Mouse (Mus musculus): ENCODE measurements around the gene Kctd20. TPM values are rescaled to one million over a fixed set of nuclear protein-coding genes. Genes with fewer than 3 reads are reported as not detected.

The Kctd20 gene
- 66.6 and 70.1 TPM in 2 replicates for polyA plus RNA-seq (2012; rRNA removed)
- polyA plus RNA-seq (2014; fragmentation: Nextera tagmentation; extraction: Ambion mirVana), result 82.9 and 96.3 TPM in 2 replicates

GRCm38 (mm10) chr17:28951831-28952799 is at the start of gene Kctd20:
Kctd20 (plus strand) TSS chr17:28951950.
- Histone ChIP-seq H3K4me2 (replicated peaks; ENCODE audit: low read depth, low read length, severe bottlenecking) (peak within 1 kb of the TSS; percentile 84), H3K9ac (ENCODE audit: low read depth, low read length, severe bottlenecking) (peak within 1 kb of the TSS; percentile 91), H3K4me1 (ENCODE audit: control insufficient read depth, insufficient read depth, low read length) (peaks cover 15% of the 10 kb centered on the region), H3K27ac (replicated peaks; ENCODE audit: low read depth, low read length) (peak within 1 kb of the TSS; percentile 94), H3K9me3 (ENCODE audit: control insufficient read depth, low read length) (peaks cover 5% of the 10 kb centered on the region; the same call in 1 of the 2 replicates), H3K36me3 (ENCODE audit: control insufficient read depth, insufficient read depth, low read length) (no peaks in the 10 kb centered on the region; the same call in 1 of the 2 replicates), H3K4me3 (replicated peaks; ENCODE audit: low read length) (peak within 1 kb of the TSS; percentile 78), H3K27me3 (ENCODE audit: control insufficient read depth, insufficient read depth, low read length) (no peaks in the 10 kb centered on the region)
- WGBS, result 2% methylated on average over 50 of the region's 80 CpGs
- ATAC-seq (ENCODE audit: low FRiP score, low read depth) (peak; percentile 93), DNase-seq (ENCODE audit: low spot score) (peak; percentile 88)
- peak; percentile 98 for TF ChIP-seq POLR2A (IDR thresholded peaks at IDR 0.05; ENCODE audit: borderline replicate concordance, extremely low read depth, insufficient read depth, insufficient read length)

DNA sequence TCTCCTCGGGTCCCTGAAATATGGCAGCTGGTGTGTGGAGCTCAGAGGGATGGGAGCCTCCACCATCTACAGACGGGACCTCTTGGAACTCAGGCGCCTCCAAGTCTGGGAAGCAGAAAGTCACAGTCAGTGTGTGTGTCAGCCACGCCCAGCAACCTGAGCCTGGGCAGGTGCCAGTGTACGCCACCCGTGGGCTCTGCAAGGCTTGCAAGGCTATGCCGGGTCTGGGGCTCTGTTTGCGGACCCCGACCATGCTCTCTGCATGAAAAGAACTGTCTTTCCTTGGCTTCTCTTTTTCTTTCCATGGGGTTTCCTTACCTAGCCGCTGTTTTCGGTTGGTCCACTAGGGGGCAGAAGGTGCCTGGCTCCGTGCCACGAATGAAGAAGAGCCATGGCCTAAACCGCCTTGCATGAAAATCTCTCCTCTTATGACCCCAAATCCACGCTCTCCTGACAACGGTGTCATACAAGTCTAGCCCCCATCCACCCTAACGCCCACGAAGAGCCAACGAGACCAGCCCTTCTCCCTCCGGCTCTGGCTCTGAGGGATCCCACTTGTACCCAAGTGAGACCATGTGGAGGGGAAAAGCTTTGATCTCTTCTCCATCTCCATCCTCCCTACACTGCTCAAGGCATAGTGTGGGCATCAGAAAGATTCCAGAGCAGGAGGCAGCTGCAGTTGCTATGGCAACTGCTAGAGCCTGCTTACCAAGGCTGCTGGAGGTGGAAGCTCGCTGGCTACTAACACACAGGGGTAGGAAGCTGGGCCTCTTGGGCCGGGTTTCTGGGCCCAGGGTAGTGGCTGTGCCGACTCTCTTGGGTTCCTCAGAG is 47.0 kb upstream of the Kctd20 start:
- no peaks in the 10 kb centered on the region for H3K36me3 ChIP-seq (ENCODE audit: control insufficient read depth, insufficient read depth, low read length)
- no peak overlapping the region for H3K4me2 ChIP-seq (replicated peaks; ENCODE audit: low read depth, low read length, severe bottlenecking)
- no peak overlapping the region for H3K9ac ChIP-seq (ENCODE audit: low read depth, low read length, severe bottlenecking)
- no peak for DNase-seq (ENCODE audit: low spot score)
- TF ChIP-seq POLR2A (IDR thresholded peaks at IDR 0.05; ENCODE audit: borderline replicate concordance, extremely low read depth, insufficient read depth, insufficient read length), result no peak
- WGBS, result 32% methylated on average over 23 of the region's 23 CpGs
- 0 out of 2 replicates have a peak, but pooled peaks have one; percentile 15 for ATAC-seq (ENCODE audit: low FRiP score, low read depth)
- no peaks in the 10 kb centered on the region for H3K27me3 ChIP-seq (ENCODE audit: control insufficient read depth, insufficient read depth, low read length)
- no peak overlapping the region for H3K27ac ChIP-seq (replicated peaks; ENCODE audit: low read depth, low read length)
- no peaks in the 10 kb centered on the region for H3K9me3 ChIP-seq (ENCODE audit: control insufficient read depth, low read length)
- H3K4me1 ChIP-seq (ENCODE audit: control insufficient read depth, insufficient read depth, low read length), result no peaks in the 10 kb centered on the region
- H3K4me3 ChIP-seq (replicated peaks; ENCODE audit: low read length), result no peak overlapping the region

DNA sequence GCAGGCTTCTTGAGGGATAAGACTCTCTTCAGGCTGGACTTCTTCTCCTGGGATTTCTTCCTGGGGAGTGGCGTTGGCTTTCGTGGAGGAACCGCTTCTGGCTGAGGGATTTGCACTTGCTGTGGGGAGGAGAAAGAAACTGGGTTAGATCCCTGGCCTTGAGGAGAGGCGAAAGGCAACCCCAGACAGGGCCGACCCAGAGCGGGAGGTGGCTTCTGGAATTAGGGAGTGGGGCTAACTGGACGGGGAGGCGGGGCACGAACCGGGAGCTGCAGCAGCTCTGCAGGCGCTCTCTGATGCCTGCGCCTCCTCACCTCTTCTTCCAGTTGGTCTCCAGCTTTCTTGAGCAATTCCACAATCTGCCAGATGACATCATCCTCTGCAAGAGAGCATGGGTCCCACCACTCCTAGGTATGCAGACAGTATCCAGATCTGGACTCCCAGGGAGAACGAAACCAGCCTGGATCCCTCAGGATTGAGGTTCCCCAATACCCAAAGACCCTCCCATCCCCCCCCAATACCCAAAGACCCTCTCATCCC is 46.3 kb upstream of the Kctd20 start:
- no peak overlapping the region for H3K4me2 ChIP-seq (replicated peaks; ENCODE audit: low read depth, low read length, severe bottlenecking)
- H3K9ac ChIP-seq (ENCODE audit: low read depth, low read length, severe bottlenecking), result no peak overlapping the region
- H3K9me3 ChIP-seq (ENCODE audit: control insufficient read depth, low read length), result no peaks in the 10 kb centered on the region
- H3K27me3 ChIP-seq (ENCODE audit: control insufficient read depth, insufficient read depth, low read length), result 0 out of 2 replicates have a peak, but pooled peaks cover 6% of the 10 kb centered on the region
- H3K36me3 ChIP-seq (ENCODE audit: control insufficient read depth, insufficient read depth, low read length), result no peaks in the 10 kb centered on the region
- ATAC-seq (ENCODE audit: low FRiP score, low read depth) (no peak), DNase-seq (ENCODE audit: low spot score) (no peak)
- WGBS, result 55% methylated on average over 12 of the region's 13 CpGs
- no peaks in the 10 kb centered on the region for H3K4me1 ChIP-seq (ENCODE audit: control insufficient read depth, insufficient read depth, low read length)
- no peak overlapping the region for H3K27ac ChIP-seq (replicated peaks; ENCODE audit: low read depth, low read length)
- H3K4me3 ChIP-seq (replicated peaks; ENCODE audit: low read length), result no peak overlapping the region
- no peak for TF ChIP-seq POLR2A (IDR thresholded peaks at IDR 0.05; ENCODE audit: borderline replicate concordance, extremely low read depth, insufficient read depth, insufficient read length)

GRCm38 (mm10) chr17:28907959-28908358 is 43.8 kb upstream of the Kctd20 start:
- DNase-seq (ENCODE audit: low spot score), result peak; percentile 28
- no peak overlapping the region for H3K9ac ChIP-seq (ENCODE audit: low read depth, low read length, severe bottlenecking)
- 75% methylated on average over 7 of the region's 7 CpGs for WGBS
- H3K4me3 ChIP-seq (replicated peaks; ENCODE audit: low read length), result no peak overlapping the region
- TF ChIP-seq POLR2A (IDR thresholded peaks at IDR 0.05; ENCODE audit: borderline replicate concordance, extremely low read depth, insufficient read depth, insufficient read length), result no peak
- no peak for ATAC-seq (ENCODE audit: low FRiP score, low read depth)
- H3K27ac ChIP-seq (replicated peaks; ENCODE audit: low read depth, low read length), result no peak overlapping the region
- H3K4me2 ChIP-seq (replicated peaks; ENCODE audit: low read depth, low read length, severe bottlenecking), result no peak overlapping the region
- no peaks in the 10 kb centered on the region for H3K36me3 ChIP-seq (ENCODE audit: control insufficient read depth, insufficient read depth, low read length)
- H3K9me3 ChIP-seq (ENCODE audit: control insufficient read depth, low read length), result no peaks in the 10 kb centered on the region
- H3K27me3 ChIP-seq (ENCODE audit: control insufficient read depth, insufficient read depth, low read length), result 0 out of 2 replicates have a peak, but pooled peaks cover 7% of the 10 kb centered on the region
- no peaks in the 10 kb centered on the region for H3K4me1 ChIP-seq (ENCODE audit: control insufficient read depth, insufficient read depth, low read length)

Data from limb, embryonic 14.5 days (tissue).